Mouse (Mus musculus): ENCODE results near the gene Myo3b. TPM values are rescaled to one million over a fixed set of nuclear protein-coding genes. Genes with fewer than 3 reads are reported as not detected.

The Myo3b gene
- polyA plus RNA-seq, 1 experiment, result 0.04 TPM

DNA sequence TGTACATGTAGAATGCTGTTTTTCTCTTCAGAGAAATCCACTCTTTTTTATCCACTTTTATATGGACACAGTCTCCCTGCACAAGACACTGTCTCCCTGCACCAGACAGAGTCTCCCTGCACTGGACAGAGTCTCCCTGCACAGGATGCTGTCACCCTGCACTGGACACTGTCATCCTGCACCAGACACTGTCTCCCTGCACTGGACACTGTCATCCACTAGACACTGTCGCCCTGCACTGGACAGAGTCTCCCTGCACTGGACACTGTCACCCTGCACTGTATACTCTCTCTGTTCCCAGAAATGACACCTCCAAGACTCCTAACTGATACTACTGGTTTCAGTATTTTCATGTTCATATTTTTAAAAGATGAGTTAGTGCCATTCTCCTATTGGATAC is 375.5 kb downstream of the Myo3b start:
- TF ChIP-seq E2F4 (IDR thresholded peaks at IDR 0.05; ENCODE audit: insufficient read depth) (no peak), TCF12 (IDR thresholded peaks at IDR 0.05; ENCODE audit: insufficient read depth, poor library complexity, severe bottlenecking) (no peak), MYOD1 (IDR thresholded peaks at IDR 0.05; ENCODE audit: control insufficient read depth in 1 of 3, insufficient read length in 2 of 3, low read depth in 2 of 3) (no peak), TCF3 (IDR thresholded peaks at IDR 0.05; ENCODE audit: insufficient read length, low read depth) (no peak), USF1 (IDR thresholded peaks at IDR 0.05; ENCODE audit: low read depth) (no peak), CEBPB (IDR thresholded peaks at IDR 0.05; ENCODE audit: insufficient read depth, poor library complexity, severe bottlenecking) (no peak), REST (IDR thresholded peaks at IDR 0.05; ENCODE audit: insufficient read depth, insufficient read length) (no peak)
- Histone ChIP-seq H3ac (ENCODE audit: control insufficient read depth, insufficient read length) (no peak overlapping the region), H3K4me2 (ENCODE audit: low read depth) (no peak overlapping the region), H3K36me3 (ENCODE audit: control insufficient read depth, insufficient read depth) (no peaks in the 10 kb centered on the region), H3K27me3 (ENCODE audit: control insufficient read depth, insufficient read depth, insufficient read length) (no peaks in the 10 kb centered on the region), H3K79me2 (ENCODE audit: control insufficient read depth, insufficient read depth) (no peaks in the 10 kb centered on the region), H3K4me3 (no peak overlapping the region)

GRCm38 (mm10) chr2:70415521-70415920 is 376.6 kb downstream of the Myo3b start:
- no peak overlapping the region for H3K4me3 ChIP-seq
- TF ChIP-seq TCF3 (IDR thresholded peaks at IDR 0.05; ENCODE audit: insufficient read length, low read depth), result no peak
- TF ChIP-seq E2F4 (IDR thresholded peaks at IDR 0.05; ENCODE audit: insufficient read depth), result no peak
- TF ChIP-seq CEBPB (IDR thresholded peaks at IDR 0.05; ENCODE audit: insufficient read depth, poor library complexity, severe bottlenecking), result no peak
- no peak for TF ChIP-seq MYOD1 (IDR thresholded peaks at IDR 0.05; ENCODE audit: control insufficient read depth in 1 of 3, insufficient read length in 2 of 3, low read depth in 2 of 3)
- TF ChIP-seq TCF12 (IDR thresholded peaks at IDR 0.05; ENCODE audit: insufficient read depth, poor library complexity, severe bottlenecking), result no peak
- no peak for TF ChIP-seq POLR2AphosphoS2 (IDR thresholded peaks at IDR 0.05; ENCODE audit: insufficient read length, low read depth)
- no peak for TF ChIP-seq REST (IDR thresholded peaks at IDR 0.05; ENCODE audit: insufficient read depth, insufficient read length)
- no peak for TF ChIP-seq SRF (IDR thresholded peaks at IDR 0.05; ENCODE audit: control insufficient read depth, insufficient read length, low read depth)
- no peak for TF ChIP-seq USF1 (IDR thresholded peaks at IDR 0.05; ENCODE audit: low read depth)
- no peak for TF ChIP-seq POLR2A (IDR thresholded peaks at IDR 0.05; ENCODE audit: insufficient read length, low read depth)
- TF ChIP-seq MYOG (IDR thresholded peaks at IDR 0.05; ENCODE audit: control insufficient read depth in 1 of 3, insufficient read depth in 1 of 3, insufficient read length in 2 of 3, low read depth in 2 of 3), result no peak
- TF ChIP-seq MAX (IDR thresholded peaks at IDR 0.05; ENCODE audit: low read depth), result no peak
- no peak overlapping the region for H3ac ChIP-seq (ENCODE audit: control insufficient read depth, insufficient read length)
- no peaks in the 10 kb centered on the region for H3K79me2 ChIP-seq (ENCODE audit: control insufficient read depth, insufficient read depth)
- H3K27me3 ChIP-seq (ENCODE audit: control insufficient read depth, insufficient read depth, insufficient read length), result no peaks in the 10 kb centered on the region
- no peaks in the 10 kb centered on the region for H3K36me3 ChIP-seq (ENCODE audit: control insufficient read depth, insufficient read depth)
- H3K4me2 ChIP-seq (ENCODE audit: low read depth), result no peak overlapping the region

DNA sequence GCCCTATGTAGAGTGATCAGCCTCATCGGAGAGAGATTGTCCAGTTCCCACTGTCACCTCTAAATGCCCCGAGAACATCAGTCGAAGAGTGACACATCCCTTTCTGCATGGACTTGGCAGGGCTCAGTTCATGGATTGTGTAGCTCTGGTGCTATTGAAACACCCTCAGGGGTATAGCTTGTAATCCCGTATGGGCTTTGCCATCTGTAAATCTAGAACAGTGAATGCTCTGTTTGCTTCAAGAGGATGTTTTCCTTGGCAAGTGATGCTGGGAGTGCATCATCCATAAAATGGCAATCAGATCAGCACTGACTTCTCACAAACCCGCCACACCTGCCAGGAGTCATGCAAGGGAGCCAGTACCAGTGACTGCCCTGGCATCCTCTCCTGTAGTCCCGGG is 380.4 kb downstream of the Myo3b start:
- Histone ChIP-seq H3K79me2 (ENCODE audit: control insufficient read depth, insufficient read depth) (no peaks in the 10 kb centered on the region), H3K36me3 (ENCODE audit: control insufficient read depth, insufficient read depth) (no peaks in the 10 kb centered on the region), H3K4me2 (ENCODE audit: low read depth) (no peak overlapping the region), H3ac (ENCODE audit: control insufficient read depth, insufficient read length) (no peak overlapping the region), H3K4me3 (no peak overlapping the region), H3K27me3 (ENCODE audit: control insufficient read depth, insufficient read depth, insufficient read length) (no peaks in the 10 kb centered on the region)
- TF ChIP-seq POLR2AphosphoS2 (IDR thresholded peaks at IDR 0.05; ENCODE audit: insufficient read length, low read depth), result no peak

GRCm38 (mm10) chr2:70421144-70421874 is 382.4 kb downstream of the Myo3b start:
- Histone ChIP-seq H3ac (ENCODE audit: control insufficient read depth, insufficient read length) (no peak overlapping the region), H3K79me2 (ENCODE audit: control insufficient read depth, insufficient read depth) (no peaks in the 10 kb centered on the region), H3K36me3 (ENCODE audit: control insufficient read depth, insufficient read depth) (no peaks in the 10 kb centered on the region), H3K4me3 (no peak overlapping the region), H3K27me3 (ENCODE audit: control insufficient read depth, insufficient read depth, insufficient read length) (no peaks in the 10 kb centered on the region), H3K4me2 (ENCODE audit: low read depth) (no peak overlapping the region)
- no peak for TF ChIP-seq POLR2AphosphoS2 (IDR thresholded peaks at IDR 0.05; ENCODE audit: insufficient read length, low read depth)
- no peak for TF ChIP-seq MYOD1 (IDR thresholded peaks at IDR 0.05; ENCODE audit: control insufficient read depth in 1 of 3, insufficient read length in 2 of 3, low read depth in 2 of 3)
- TF ChIP-seq MYOG (IDR thresholded peaks at IDR 0.05; ENCODE audit: control insufficient read depth in 1 of 3, insufficient read depth in 1 of 3, insufficient read length in 2 of 3, low read depth in 2 of 3), result no peak
- TF ChIP-seq TCF12 (IDR thresholded peaks at IDR 0.05; ENCODE audit: insufficient read depth, poor library complexity, severe bottlenecking), result no peak
- no peak for TF ChIP-seq POLR2A (IDR thresholded peaks at IDR 0.05; ENCODE audit: insufficient read length, low read depth)
- TF ChIP-seq USF1 (IDR thresholded peaks at IDR 0.05; ENCODE audit: low read depth), result no peak
- TF ChIP-seq SRF (IDR thresholded peaks at IDR 0.05; ENCODE audit: control insufficient read depth, insufficient read length, low read depth), result no peak
- no peak for TF ChIP-seq E2F4 (IDR thresholded peaks at IDR 0.05; ENCODE audit: insufficient read depth)
- TF ChIP-seq TCF3 (IDR thresholded peaks at IDR 0.05; ENCODE audit: insufficient read length, low read depth), result no peak
- no peak for TF ChIP-seq REST (IDR thresholded peaks at IDR 0.05; ENCODE audit: insufficient read depth, insufficient read length)
- no peak for TF ChIP-seq CEBPB (IDR thresholded peaks at IDR 0.05; ENCODE audit: insufficient read depth, poor library complexity, severe bottlenecking)
- no peak for TF ChIP-seq MAX (IDR thresholded peaks at IDR 0.05; ENCODE audit: low read depth)

DNA sequence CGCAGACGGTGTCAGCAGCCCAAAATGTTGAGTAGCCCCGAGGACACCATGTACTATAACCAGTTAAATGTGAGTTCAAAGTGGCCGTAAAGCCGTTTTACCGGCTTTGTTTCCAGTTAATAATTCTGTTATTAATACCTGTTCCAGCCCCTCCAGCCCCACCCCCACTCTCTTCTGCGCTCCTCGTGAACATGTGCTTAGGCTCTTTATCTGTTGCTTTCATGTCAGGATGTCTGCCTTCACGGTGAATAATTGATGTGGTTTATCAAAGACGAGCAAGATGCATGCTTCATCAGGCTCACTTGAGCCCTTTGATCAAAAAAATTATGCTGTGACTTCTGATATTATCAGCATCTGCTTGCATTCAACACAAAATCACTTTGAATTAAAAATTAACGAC is 386.7 kb downstream of the Myo3b start:
- Histone ChIP-seq H3K79me2 (ENCODE audit: control insufficient read depth, insufficient read depth) (no peaks in the 10 kb centered on the region), H3K4me3 (no peak overlapping the region), H3ac (ENCODE audit: control insufficient read depth, insufficient read length) (no peak overlapping the region), H3K36me3 (ENCODE audit: control insufficient read depth, insufficient read depth) (no peaks in the 10 kb centered on the region), H3K4me2 (ENCODE audit: low read depth) (no peak overlapping the region), H3K27me3 (ENCODE audit: control insufficient read depth, insufficient read depth, insufficient read length) (no peaks in the 10 kb centered on the region)
- no peak for TF ChIP-seq TCF3 (IDR thresholded peaks at IDR 0.05; ENCODE audit: insufficient read length, low read depth)
- no peak for TF ChIP-seq POLR2A (IDR thresholded peaks at IDR 0.05; ENCODE audit: insufficient read length, low read depth)
- TF ChIP-seq MYOG (IDR thresholded peaks at IDR 0.05; ENCODE audit: control insufficient read depth in 1 of 3, insufficient read depth in 1 of 3, insufficient read length in 2 of 3, low read depth in 2 of 3), result no peak
- TF ChIP-seq SRF (IDR thresholded peaks at IDR 0.05; ENCODE audit: control insufficient read depth, insufficient read length, low read depth), result no peak
- no peak for TF ChIP-seq E2F4 (IDR thresholded peaks at IDR 0.05; ENCODE audit: insufficient read depth)
- TF ChIP-seq USF1 (IDR thresholded peaks at IDR 0.05; ENCODE audit: low read depth), result no peak
- no peak for TF ChIP-seq REST (IDR thresholded peaks at IDR 0.05; ENCODE audit: insufficient read depth, insufficient read length)
- TF ChIP-seq POLR2AphosphoS2 (IDR thresholded peaks at IDR 0.05; ENCODE audit: insufficient read length, low read depth), result no peak
- TF ChIP-seq TCF12 (IDR thresholded peaks at IDR 0.05; ENCODE audit: insufficient read depth, poor library complexity, severe bottlenecking), result no peak
- TF ChIP-seq CEBPB (IDR thresholded peaks at IDR 0.05; ENCODE audit: insufficient read depth, poor library complexity, severe bottlenecking), result no peak
- TF ChIP-seq MAX (IDR thresholded peaks at IDR 0.05; ENCODE audit: low read depth), result no peak
- TF ChIP-seq MYOD1 (IDR thresholded peaks at IDR 0.05; ENCODE audit: control insufficient read depth in 1 of 3, insufficient read length in 2 of 3, low read depth in 2 of 3), result no peak

Data from myocyte (in vitro differentiated cells).